Mouse (Mus musculus): ENCODE results near the gene 1700092M07Rik. TPM values are rescaled to one million over a fixed set of nuclear protein-coding genes. Genes with fewer than 3 reads are reported as not detected.

1700092M07Rik gene
- polyA plus RNA-seq, 1 experiment from 2014 or later, result 0.59 TPM

DNA sequence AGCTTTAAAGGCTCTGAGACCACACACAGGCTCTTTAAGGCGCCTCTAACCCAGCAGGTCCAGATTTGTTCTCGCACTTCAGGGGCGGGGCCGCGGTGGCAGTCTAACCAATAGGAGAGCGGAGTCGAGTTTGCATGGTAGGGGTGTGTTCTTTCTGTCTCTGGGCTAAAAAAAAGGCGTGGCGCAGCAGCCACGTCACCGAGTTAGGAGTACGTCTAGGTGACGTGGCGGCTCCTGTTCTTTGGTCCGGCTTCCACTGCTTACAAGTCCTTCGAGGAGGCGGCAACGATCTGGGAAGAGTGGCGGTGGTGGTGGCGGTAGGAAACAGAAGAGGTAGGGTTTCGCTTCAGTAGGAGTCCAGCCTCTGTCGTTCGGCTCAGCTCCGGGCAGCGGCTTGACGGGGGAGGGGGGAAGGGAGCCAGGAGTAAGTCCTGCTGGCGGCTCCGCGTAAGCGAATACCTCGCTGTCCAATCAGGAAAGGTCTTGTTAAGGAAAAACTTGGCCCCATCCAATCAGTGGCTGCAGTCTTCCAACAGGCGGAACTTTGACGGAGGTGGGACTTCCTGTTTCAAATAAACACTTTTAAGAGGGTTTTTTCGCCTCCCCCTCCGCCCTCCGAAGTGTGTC, 838 bp downstream of the 1700092M07Rik start, which contains the start of gene Stx5a:
Stx5a (plus strand) TSS at position 171 of the 627 bp plus-strand sequence.
- WGBS, result under 1% methylated on average over 35 of the region's 36 CpGs
- Histone ChIP-seq H3K9ac (ENCODE audit: low read length) (peak within 1 kb of the TSS; percentile 98), H3K4me3 (ENCODE audit: low read depth, low read length) (peak within 1 kb of the TSS; percentile 94), H3K27me3 (ENCODE audit: control insufficient read depth, insufficient read depth, low read length) (no peaks in the 10 kb centered on the region), H3K36me3 (ENCODE audit: control insufficient read depth, insufficient read depth, low read length) (peaks cover 20% of the 10 kb centered on the region), H3K27ac (replicated peaks) (peak within 1 kb of the TSS; percentile 97), H3K4me2 (replicated peaks; ENCODE audit: low read depth) (peak within 1 kb of the TSS; percentile 97), H3K4me1 (replicated peaks; ENCODE audit: control insufficient read depth, insufficient read depth) (peaks cover 2% of the 10 kb centered on the region; the same call in 1 of the 2 replicates), H3K9me3 (ENCODE audit: control insufficient read depth, low read length) (no peaks in the 10 kb centered on the region)
- peak; percentile 96 for DNase-seq (ENCODE audit: low spot score)
- peak; percentile 97 for ATAC-seq (ENCODE audit: low FRiP score, low TSS enrichment)
- TF ChIP-seq CTCF (IDR thresholded peaks at IDR 0.05; ENCODE audit: low read depth) (peak; percentile 28; the same call in 1 of the 2 replicates), EP300 (optimal IDR thresholded peaks at IDR 0.05) (no peak)

DNA sequence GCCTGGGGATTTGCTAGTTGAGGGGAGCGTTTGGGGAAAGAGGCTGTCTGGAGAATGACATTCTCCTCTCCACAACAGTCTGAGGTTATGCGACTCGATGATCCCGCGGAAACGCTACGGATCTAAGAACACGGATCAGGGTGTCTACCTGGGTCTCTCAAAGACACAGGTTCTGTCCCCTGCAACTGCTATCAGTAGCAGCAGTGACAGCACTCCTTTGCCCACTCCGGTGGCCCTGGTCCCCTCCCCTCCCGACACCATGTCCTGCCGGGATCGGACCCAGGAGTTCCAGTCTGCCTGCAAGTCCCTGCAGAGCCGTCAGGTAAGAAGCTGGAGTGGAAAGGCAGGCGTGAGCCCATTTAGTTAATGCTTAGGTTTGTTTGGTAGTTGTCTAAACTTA, 1.7 kb downstream of the 1700092M07Rik start:
- Histone ChIP-seq H3K27ac (replicated peaks) (peak overlapping the region; percentile 97), H3K9ac (ENCODE audit: low read length) (peak overlapping the region; percentile 98), H3K9me3 (ENCODE audit: control insufficient read depth, low read length) (no peaks in the 10 kb centered on the region), H3K36me3 (ENCODE audit: control insufficient read depth, insufficient read depth, low read length) (peaks cover 20% of the 10 kb centered on the region), H3K27me3 (ENCODE audit: control insufficient read depth, insufficient read depth, low read length) (no peaks in the 10 kb centered on the region), H3K4me1 (replicated peaks; ENCODE audit: control insufficient read depth, insufficient read depth) (peaks cover 2% of the 10 kb centered on the region; the same call in 1 of the 2 replicates), H3K4me2 (replicated peaks; ENCODE audit: low read depth) (peak overlapping the region; percentile 97), H3K4me3 (ENCODE audit: low read depth, low read length) (peak overlapping the region; percentile 94)
- TF ChIP-seq CTCF (IDR thresholded peaks at IDR 0.05; ENCODE audit: low read depth), result no peak
- no peak for TF ChIP-seq EP300 (optimal IDR thresholded peaks at IDR 0.05)
- DNase-seq (ENCODE audit: low spot score) (peak; percentile 30), ATAC-seq (ENCODE audit: low FRiP score, low TSS enrichment) (no peak)
- 8% methylated on average over 14 of the region's 14 CpGs for WGBS

DNA sequence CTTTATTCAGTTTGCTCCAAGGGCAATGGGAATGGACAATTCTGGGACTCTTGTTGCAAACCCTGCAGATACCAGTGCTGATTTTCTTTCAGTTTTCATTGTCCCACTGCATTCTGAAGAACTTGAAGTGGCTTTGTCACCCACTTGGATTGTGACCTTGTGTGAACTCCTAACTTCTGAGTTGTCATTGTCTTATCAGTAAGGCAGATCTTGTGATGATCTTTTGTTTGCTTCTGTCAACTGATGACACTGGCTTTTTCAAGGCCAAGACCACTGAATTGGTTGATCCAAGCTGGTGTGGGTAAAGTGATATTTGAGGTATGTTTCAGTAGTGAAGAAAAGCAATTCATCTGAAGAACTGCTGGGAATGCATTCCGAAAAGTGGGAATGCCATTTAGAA, 4.9 kb downstream of the 1700092M07Rik start:
- H3K36me3 ChIP-seq (ENCODE audit: control insufficient read depth, insufficient read depth, low read length), result peaks cover 35% of the 10 kb centered on the region
- TF ChIP-seq EP300 (optimal IDR thresholded peaks at IDR 0.05), result no peak
- TF ChIP-seq CTCF (IDR thresholded peaks at IDR 0.05; ENCODE audit: low read depth), result no peak
- no peak overlapping the region for H3K4me2 ChIP-seq (replicated peaks; ENCODE audit: low read depth)
- no peak overlapping the region for H3K9ac ChIP-seq (ENCODE audit: low read length)
- DNase-seq (ENCODE audit: low spot score) (no peak), ATAC-seq (ENCODE audit: low FRiP score, low TSS enrichment) (no peak)
- no peak overlapping the region for H3K4me3 ChIP-seq (ENCODE audit: low read depth, low read length)
- H3K9me3 ChIP-seq (ENCODE audit: control insufficient read depth, low read length), result no peaks in the 10 kb centered on the region
- no peak overlapping the region for H3K27ac ChIP-seq (replicated peaks)
- H3K27me3 ChIP-seq (ENCODE audit: control insufficient read depth, insufficient read depth, low read length), result no peaks in the 10 kb centered on the region
- WGBS, result 89% methylated on average over 1 of the region's 1 CpGs
- peaks cover 2% of the 10 kb centered on the region; the same call in 1 of the 2 replicates for H3K4me1 ChIP-seq (replicated peaks; ENCODE audit: control insufficient read depth, insufficient read depth)

DNA sequence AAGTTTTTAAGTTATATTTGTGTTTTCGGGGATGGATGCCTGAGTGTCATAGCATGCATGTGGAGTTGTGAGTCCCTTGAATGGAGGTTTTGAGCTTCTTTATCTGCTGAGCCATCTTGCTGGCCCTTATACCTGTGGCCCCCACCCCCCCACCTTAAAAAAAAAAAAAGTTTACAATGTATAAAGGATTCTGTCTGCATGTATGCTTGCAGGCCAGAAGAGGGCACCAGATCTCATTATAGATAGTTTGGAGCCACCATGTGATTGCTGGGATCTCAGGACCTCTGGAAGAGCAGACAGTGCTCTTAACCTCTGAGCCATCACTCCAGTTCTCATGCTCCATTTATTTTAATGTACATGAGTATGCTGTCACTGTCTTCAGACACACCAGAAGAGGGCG, 6.8 kb downstream of the 1700092M07Rik start:
- H3K4me2 ChIP-seq (replicated peaks; ENCODE audit: low read depth), result no peak overlapping the region
- no peak for TF ChIP-seq EP300 (optimal IDR thresholded peaks at IDR 0.05)
- TF ChIP-seq CTCF (IDR thresholded peaks at IDR 0.05; ENCODE audit: low read depth), result peak; percentile 67
- ATAC-seq (ENCODE audit: low FRiP score, low TSS enrichment) (no peak), DNase-seq (ENCODE audit: low spot score) (no peak)
- no peaks in the 10 kb centered on the region; the same call in 1 of the 2 replicates for H3K4me1 ChIP-seq (replicated peaks; ENCODE audit: control insufficient read depth, insufficient read depth)
- WGBS, result 79% methylated on average over 2 of the region's 2 CpGs
- H3K9ac ChIP-seq (ENCODE audit: low read length), result no peak overlapping the region
- H3K4me3 ChIP-seq (ENCODE audit: low read depth, low read length), result no peak overlapping the region
- H3K36me3 ChIP-seq (ENCODE audit: control insufficient read depth, insufficient read depth, low read length), result peaks cover 42% of the 10 kb centered on the region
- H3K27me3 ChIP-seq (ENCODE audit: control insufficient read depth, insufficient read depth, low read length), result no peaks in the 10 kb centered on the region
- H3K9me3 ChIP-seq (ENCODE audit: control insufficient read depth, low read length), result no peaks in the 10 kb centered on the region
- no peak overlapping the region for H3K27ac ChIP-seq (replicated peaks)

DNA sequence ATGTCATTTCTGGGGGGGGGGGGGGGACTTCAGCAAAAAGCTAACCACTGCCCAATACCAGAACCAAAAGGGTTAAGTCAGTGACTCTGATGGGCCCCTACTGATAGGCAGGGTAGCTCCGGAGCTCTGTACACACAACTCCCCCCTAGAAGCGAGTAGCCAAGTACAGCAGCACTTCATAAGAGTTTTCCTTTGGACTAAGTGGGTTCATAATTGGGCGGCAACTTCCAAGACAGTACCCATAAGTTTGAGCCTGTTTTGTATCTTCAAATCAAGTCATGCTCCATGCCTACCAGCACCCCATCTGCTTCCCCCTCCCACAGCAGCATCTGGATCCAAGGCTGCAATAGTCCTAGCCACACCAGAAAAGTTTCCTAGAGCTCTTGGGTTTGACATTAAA, 15.1 kb downstream of the 1700092M07Rik start:
- Histone ChIP-seq H3K4me2 (replicated peaks; ENCODE audit: low read depth) (no peak overlapping the region), H3K27me3 (ENCODE audit: control insufficient read depth, insufficient read depth, low read length) (no peaks in the 10 kb centered on the region), H3K27ac (replicated peaks) (no peak overlapping the region), H3K4me1 (replicated peaks; ENCODE audit: control insufficient read depth, insufficient read depth) (no peaks in the 10 kb centered on the region), H3K9ac (ENCODE audit: low read length) (no peak overlapping the region), H3K36me3 (ENCODE audit: control insufficient read depth, insufficient read depth, low read length) (peaks cover 11% of the 10 kb centered on the region; the same call in 1 of the 2 replicates), H3K9me3 (ENCODE audit: control insufficient read depth, low read length) (no peaks in the 10 kb centered on the region), H3K4me3 (ENCODE audit: low read depth, low read length) (no peak overlapping the region)
- DNase-seq (ENCODE audit: low spot score) (no peak), ATAC-seq (ENCODE audit: low FRiP score, low TSS enrichment) (no peak)
- 46% methylated on average over 3 of the region's 3 CpGs for WGBS
- TF ChIP-seq CTCF (IDR thresholded peaks at IDR 0.05; ENCODE audit: low read depth) (no peak), EP300 (optimal IDR thresholded peaks at IDR 0.05) (no peak)

Measured in stomach, postnatal 0 days (tissue).